In genomic region chr16:96159091-96159731, GRCm38 (mm10) we compare ENCODE assay signal across 8 mouse cellular contexts. TPM values are rescaled to one million over a fixed set of nuclear protein-coding genes. Genes with fewer than 3 reads are reported as not detected.
DNase-seq lines count a peak whose midpoint lies in the region; ATAC-seq and TF ChIP-seq lines count a peak whose summit lies in the region.

No protein-coding gene starts in this region.

- H3K9me3 ChIP-seq in forebrain, embryonic 11.5 days (ENCODE audit: control insufficient read depth, low read length): no peaks in the 10 kb centered on the region
- H3K9me3 ChIP-seq in heart, postnatal 0 days (replicated peaks; ENCODE audit: control insufficient read depth, low read length): no peaks in the 10 kb centered on the region

- H3K27ac ChIP-seq in brown adipose tissue, adult 24 weeks (replicated peaks; ENCODE audit: low read depth, low read length): no peak overlapping the region
- H3K27ac ChIP-seq in forebrain, embryonic 11.5 days (ENCODE audit: low read depth, low read length): 0 out of 2 replicates have a peak overlapping the region, but pooled peaks have one; percentile 31
- peak overlapping the region; percentile 85 for H3K27ac ChIP-seq in heart, postnatal 0 days (ENCODE audit: low read depth)

- TF ChIP-seq CTCF in heart, postnatal 0 days (IDR thresholded peaks at IDR 0.05; ENCODE audit: low read depth): peak; percentile 52

- peak overlapping the region; percentile 97 for H3K4me2 ChIP-seq in forebrain, embryonic 11.5 days (ENCODE audit: low read depth, low read length, severe bottlenecking)
- peak overlapping the region; percentile 87 for H3K4me2 ChIP-seq in heart, postnatal 0 days (ENCODE audit: low read depth, low read length)

- peak; percentile 85 for ATAC-seq in forebrain, embryonic 11.5 days (replicated peaks; ENCODE audit: low FRiP score)
- peak; percentile 85 for ATAC-seq in heart, postnatal 0 days (ENCODE audit: insufficient read depth, low read depth)

- H3K4me1 ChIP-seq in brown adipose tissue, adult 24 weeks (ENCODE audit: control insufficient read depth, insufficient read depth, insufficient read length, low read length): no peaks in the 10 kb centered on the region
- peaks cover 7% of the 10 kb centered on the region; the same call in 1 of the 2 replicates for H3K4me1 ChIP-seq in forebrain, embryonic 11.5 days (replicated peaks; ENCODE audit: control insufficient read depth, insufficient read depth, low read length)
- H3K4me1 ChIP-seq in heart, postnatal 0 days (ENCODE audit: control insufficient read depth, insufficient read depth): 0 out of 2 replicates have a peak, but pooled peaks cover 13% of the 10 kb centered on the region

- under 1% methylated on average over 67 of the region's 67 CpGs for WGBS in forebrain, embryonic 11.5 days
- WGBS in heart, postnatal 0 days: 1% methylated on average over 67 of the region's 67 CpGs

- no peaks in the 10 kb centered on the region for H3K36me3 ChIP-seq in forebrain, embryonic 11.5 days (ENCODE audit: control insufficient read depth, insufficient read depth, low read length)
- peaks cover 5% of the 10 kb centered on the region; the same call in 1 of the 2 replicates for H3K36me3 ChIP-seq in heart, postnatal 0 days (replicated peaks; ENCODE audit: control insufficient read depth, insufficient read depth, low read length)

- TF ChIP-seq EP300 in heart, postnatal 0 days (IDR thresholded peaks at IDR 0.05; ENCODE audit: low read depth): no peak

- DNase-seq in ES-CJ7 (ENCODE audit: low read depth, low spot score): peak; percentile 38
- peak; percentile 90 for DNase-seq in forebrain, embryonic 11.5 days (ENCODE audit: low spot score)
- peak; percentile 68 for DNase-seq in heart, postnatal 0 days (ENCODE audit: low spot score)
- DNase-seq in kidney, postnatal 14 days: peak; percentile 72
- peak; percentile 83 for DNase-seq in lung, postnatal 10 days
- peak; percentile 62 for DNase-seq in ovary, postnatal 14 days (ENCODE audit: low spot score)
- peak; percentile 58 for DNase-seq in urinary bladder, adult 2 months (ENCODE audit: low spot score)

- no peaks in the 10 kb centered on the region for H3K27me3 ChIP-seq in forebrain, embryonic 11.5 days (ENCODE audit: control insufficient read depth, insufficient read depth, low read length)
- no peaks in the 10 kb centered on the region for H3K27me3 ChIP-seq in heart, postnatal 0 days (ENCODE audit: control insufficient read depth, insufficient read depth, low read length)

- peak overlapping the region; percentile 59 for H3K4me3 ChIP-seq in brown adipose tissue, adult 24 weeks (ENCODE audit: insufficient read depth, low read depth, low read length)
- H3K4me3 ChIP-seq in forebrain, embryonic 11.5 days (ENCODE audit: low read depth, low read length): peak overlapping the region; percentile 54
- H3K4me3 ChIP-seq in heart, postnatal 0 days (ENCODE audit: low read depth, low read length): peak overlapping the region; percentile 59

- H3K9ac ChIP-seq in forebrain, embryonic 11.5 days (ENCODE audit: low read length): peak overlapping the region; percentile 84
- H3K9ac ChIP-seq in heart, postnatal 0 days (replicated peaks; ENCODE audit: low read depth, low read length): peak overlapping the region; percentile 76

RNA-seq across cellular contexts. Expression of gene Wrb, which starts 14.0 kb away (rescaled TPM):
- 7.8 and 9.9 TPM in 2 replicates for polyA plus RNA-seq in brown adipose tissue, adult 24 weeks (2012; ENCODE audit: insufficient read depth, insufficient read length, missing spikeins)
- polyA plus RNA-seq in forebrain, embryonic 11.5 days (2014; fragmentation: Nextera tagmentation; extraction: Ambion mirVana): 122 and 123 TPM in 2 replicates
- total RNA-seq in heart, postnatal 0 days (2014; rRNA removed; ENCODE audit: low replicate concordance): 38.3 and 54.7 TPM in 2 replicates
- polyA plus RNA-seq in heart, postnatal 0 days (2015; fragmentation: Nextera tagmentation; extraction: Ambion mirVana): 28.4 and 28.9 TPM in 2 replicates
- 38.2 and 51.0 TPM in 2 replicates for polyA plus RNA-seq in urinary bladder, adult 2 months (2012; rRNA removed)

RNA-seq across cellular contexts. Expression of gene Hmgn1, which starts 31.7 kb away (rescaled TPM):
- polyA plus RNA-seq in brown adipose tissue, adult 24 weeks (2012; ENCODE audit: insufficient read depth, insufficient read length, missing spikeins): 52.4 and 61.2 TPM in 2 replicates
- 882 and 935 TPM in 2 replicates for polyA plus RNA-seq in forebrain, embryonic 11.5 days (2014; fragmentation: Nextera tagmentation; extraction: Ambion mirVana)
- 56.7 and 76.8 TPM in 2 replicates for total RNA-seq in heart, postnatal 0 days (2014; rRNA removed; ENCODE audit: low replicate concordance)
- polyA plus RNA-seq in heart, postnatal 0 days (2015; fragmentation: Nextera tagmentation; extraction: Ambion mirVana): 157 and 159 TPM in 2 replicates
- 178 and 181 TPM in 2 replicates for polyA plus RNA-seq in urinary bladder, adult 2 months (2012; rRNA removed)

RNA-seq across cellular contexts. Expression of gene Lca5l, which starts 32.9 kb away (rescaled TPM):
- 0.44 and 0.46 TPM in 2 replicates for polyA plus RNA-seq in brown adipose tissue, adult 24 weeks (2012; ENCODE audit: insufficient read depth, insufficient read length, missing spikeins)
- 1.2 TPM in 2 replicates for polyA plus RNA-seq in forebrain, embryonic 11.5 days (2014; fragmentation: Nextera tagmentation; extraction: Ambion mirVana)
- total RNA-seq in heart, postnatal 0 days (2014; rRNA removed; ENCODE audit: low replicate concordance): 1.5 and 3.4 TPM in 2 replicates
- polyA plus RNA-seq in heart, postnatal 0 days (2015; fragmentation: Nextera tagmentation; extraction: Ambion mirVana): 2.3 TPM in 2 replicates
- polyA plus RNA-seq in urinary bladder, adult 2 months (2012; rRNA removed): 1.1 and 2.0 TPM in 2 replicates

RNA-seq across cellular contexts. Expression of gene Sh3bgr, which starts 41.0 kb away (rescaled TPM):
- 30.5 and 41.3 TPM in 2 replicates for polyA plus RNA-seq in brown adipose tissue, adult 24 weeks (2012; ENCODE audit: insufficient read depth, insufficient read length, missing spikeins)
- 0.76 and 1.3 TPM in 2 replicates for polyA plus RNA-seq in forebrain, embryonic 11.5 days (2014; fragmentation: Nextera tagmentation; extraction: Ambion mirVana)
- total RNA-seq in heart, postnatal 0 days (2014; rRNA removed; ENCODE audit: low replicate concordance): 227 and 290 TPM in 2 replicates
- 597 and 622 TPM in 2 replicates for polyA plus RNA-seq in heart, postnatal 0 days (2015; fragmentation: Nextera tagmentation; extraction: Ambion mirVana)
- polyA plus RNA-seq in urinary bladder, adult 2 months (2012; rRNA removed): 199 and 332 TPM in 2 replicates

Comparison
In these comparisons a context has a peak if more than half of its experiments do, and no peak if none do; other contexts are left out.
1. DNase-seq: peak in every context shown above with its lines; median percentile 90 in forebrain, embryonic 11.5 days; 83 in lung, postnatal 10 days; 72 in kidney, postnatal 14 days; 68 in heart, postnatal 0 days; 62 in ovary, postnatal 14 days; 58 in urinary bladder, adult 2 months; 38 in ES-CJ7.